Comparison of ENCODE assay signal across 9 mouse cellular contexts in the genomic region with DNA sequence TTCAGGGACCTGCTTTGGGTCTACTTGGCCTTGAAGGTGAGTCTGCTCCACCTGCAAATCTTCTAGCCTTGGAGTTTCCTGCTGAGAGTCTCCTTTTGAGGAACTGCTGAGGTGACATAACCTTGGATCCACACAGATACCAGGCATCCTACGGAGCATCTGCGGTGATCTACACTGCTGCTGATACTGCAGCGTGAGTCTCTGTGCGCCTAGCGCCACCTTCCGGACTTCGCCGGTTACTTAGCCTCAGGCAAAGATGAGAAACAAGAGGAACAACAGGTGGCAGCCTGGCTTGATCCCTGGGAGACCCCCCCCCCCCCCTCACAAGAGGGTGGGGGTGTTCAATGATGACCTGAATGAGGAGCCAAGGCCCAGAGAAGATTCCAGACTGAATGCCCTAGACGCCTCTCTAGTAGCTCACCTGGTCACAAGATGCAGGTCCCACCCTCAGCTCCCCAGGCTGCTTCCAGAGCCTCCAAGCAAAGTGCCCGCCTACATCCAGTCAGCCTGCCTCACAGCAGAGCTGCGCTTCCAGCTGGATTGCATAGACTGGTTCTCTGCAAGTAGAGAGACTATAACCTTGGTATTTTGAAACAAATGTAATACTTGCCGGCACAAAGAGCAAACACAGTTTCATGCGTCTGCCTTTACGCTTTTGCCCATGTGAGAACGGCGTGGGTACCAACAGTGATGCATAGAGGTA. TPM values are rescaled to one million over a fixed set of nuclear protein-coding genes. Genes with fewer than 3 reads are reported as not detected.
A peak's percentile ranks its signal among the peaks of the same experiment; 100 is the strongest.
DNase-seq lines count a peak whose midpoint lies in the region; ATAC-seq and TF ChIP-seq lines count a peak whose summit lies in the region.
"Had no signal": no experiment of that assay in that cellular context is flagged by ENCODE, and none has a peak within 500 bp of the region (broad histone marks: within the 10 kb centered on the region; RNA-seq: fewer than 3 reads in every experiment).

No protein-coding gene starts in this region.

- no peaks in the 10 kb centered on the region for H3K79me2 ChIP-seq in CH12.LX (replicated peaks; ENCODE audit: control insufficient read depth, extremely low read depth, insufficient read depth, poor library complexity, severe bottlenecking)

- in situ Hi-C loops in CH12.LX (cut with MboI; ENCODE audit: low pct_ligation_motif_present, low pct_unique_long_range_greater_than_20kb, low sequenced_read_pairs): loop anchor here (10.0 kb wide), 2 partner anchors 258 to 438 kb away; a partner anchor contains a TSS

- TF ChIP-seq EP300 in CH12.LX (IDR thresholded peaks at IDR 0.05; ENCODE audit: low read length): no peak

- H3K9ac ChIP-seq in CH12.LX (ENCODE audit: insufficient read depth, low read depth): no peak overlapping the region
- no peak overlapping the region for H3K9ac ChIP-seq in forebrain, postnatal 0 days
- H3K9ac ChIP-seq: lung, embryonic 15.5 days had no signal

- peaks cover 8% of the 10 kb centered on the region for H3K27me3 ChIP-seq in CH12.LX (replicated peaks)
- H3K27me3 ChIP-seq in forebrain, postnatal 0 days (ENCODE audit: insufficient read depth, low read length): no peaks in the 10 kb centered on the region
- H3K27me3 ChIP-seq: lung, embryonic 15.5 days had no signal

- H3K27ac ChIP-seq in CH12.LX (ENCODE audit: insufficient read depth, low read depth): no peak overlapping the region
- no peak overlapping the region for H3K27ac ChIP-seq in forebrain, postnatal 0 days (ENCODE audit: low read depth, low read length)
- H3K27ac ChIP-seq: lung, embryonic 15.5 days had no signal

- no peak for TF ChIP-seq POLR2A in CH12.LX (IDR thresholded peaks at IDR 0.05; ENCODE audit: low read depth, low read length)

- no peaks in the 10 kb centered on the region for H3K36me3 ChIP-seq in CH12.LX (replicated peaks in 1 of 2; ENCODE audit: control insufficient read depth in 1 of 2, insufficient read depth in 1 of 2, low read length in 1 of 2)
- no peaks in the 10 kb centered on the region for H3K36me3 ChIP-seq in forebrain, postnatal 0 days (ENCODE audit: insufficient read depth)
- H3K36me3 ChIP-seq: lung, embryonic 15.5 days had no signal

- ATAC-seq in CD4-positive, CD25-positive, alpha-beta regulatory T cell, adult 4 months: no peak
- ATAC-seq in forebrain, postnatal 0 days: peak; percentile 88

- no peak overlapping the region for H3K4me3 ChIP-seq in CH12.LX (replicated peaks in 1 of 3; ENCODE audit: low read depth in 2 of 3, low read length in 2 of 3, poor library complexity in 1 of 3)
- H3K4me3 ChIP-seq in forebrain, postnatal 0 days (ENCODE audit: low read depth, low read length): no peak overlapping the region
- H3K4me3 ChIP-seq: lung, embryonic 15.5 days had no signal

- H3K9me3 ChIP-seq in CH12.LX (replicated peaks; ENCODE audit: low read length): no peaks in the 10 kb centered on the region
- H3K9me3 ChIP-seq in forebrain, postnatal 0 days (ENCODE audit: low read length): no peaks in the 10 kb centered on the region
- H3K9me3 ChIP-seq: lung, embryonic 15.5 days had no signal

- DNase-seq in CD4-positive, CD25-positive, alpha-beta regulatory T cell, adult 2 months (ENCODE audit: low read depth, low spot score): peak; percentile 52
- DNase-seq in CH12.LX (ENCODE audit: extremely low read depth): peak; percentile 67
- DNase-seq in cerebellum, adult 11 months: peak; percentile 15
- peak; percentile 78 for DNase-seq in forebrain, postnatal 0 days
- peak; percentile 69 to 80 for DNase-seq in layer of hippocampus, postnatal 10 days (ENCODE audit: low spot score in 2 of 2)
- peak; percentile 62 for DNase-seq in lung, postnatal 36 days
- peak; percentile 77 for DNase-seq in right cerebral cortex, postnatal 4 days

- dilution Hi-C loops in CH12.LX (cut with MboI; ENCODE audit: extremely low pct_ligation_motif_present, extremely low pct_unique_long_range_greater_than_20kb, low sequenced_read_pairs): no loop called here

- peak; percentile 87 for TF ChIP-seq RAD21 in CH12.LX (IDR thresholded peaks at IDR 0.05; ENCODE audit: low read depth, low read length)

- peak overlapping the region; percentile 33 for H3K4me2 ChIP-seq in CH12.LX (ENCODE audit: insufficient read depth, low read depth, poor library complexity, severe bottlenecking)
- no peak overlapping the region for H3K4me2 ChIP-seq in forebrain, postnatal 0 days (ENCODE audit: low read depth)
- H3K4me2 ChIP-seq: lung, embryonic 15.5 days had no signal

- peak; percentile 37 to 91; a peak in 3 of 4 replicates for TF ChIP-seq CTCF in CH12.LX (conservative IDR thresholded peaks at IDR 0.05 in 1 of 2, IDR thresholded peaks at IDR 0.05 in 1 of 2; ENCODE audit: low read depth in 2 of 2, low read length in 2 of 2)
- TF ChIP-seq CTCF in forebrain, postnatal 0 days (IDR thresholded peaks at IDR 0.05; ENCODE audit: low read depth): peak; percentile 85

- H3K4me1 ChIP-seq in CH12.LX (ENCODE audit: control insufficient read depth in 1 of 2, insufficient read depth in 2 of 2): no peaks in the 10 kb centered on the region
- no peaks in the 10 kb centered on the region for H3K4me1 ChIP-seq in forebrain, postnatal 0 days (ENCODE audit: insufficient read depth)
- H3K4me1 ChIP-seq: lung, embryonic 15.5 days had no signal

- 30% methylated on average over 16 of the region's 16 CpGs for WGBS in forebrain, postnatal 0 days

TF ChIP-seq in CH12.LX, 34 proteins besides CTCF, POLR2A, EP300 and RAD21:
- no peak for TF ChIP-seq PAX5 (IDR thresholded peaks at IDR 0.05; ENCODE audit: low read length)
- 0 out of 2 replicates have a peak, but pooled peaks have one; percentile 23 for TF ChIP-seq SIN3A (IDR thresholded peaks at IDR 0.05; ENCODE audit: low read length)
- no peak for TF ChIP-seq TCF12 (IDR thresholded peaks at IDR 0.05; ENCODE audit: low read depth, low read length)
- TF ChIP-seq ELF1 (IDR thresholded peaks at IDR 0.05; ENCODE audit: low read depth, low read length): no peak
- peak; percentile 77 for TF ChIP-seq SMC3 (IDR thresholded peaks at IDR 0.05; ENCODE audit: low read depth, low read length)
- peak; percentile 22 for TF ChIP-seq ZC3H11A (IDR thresholded peaks at IDR 0.05; ENCODE audit: low read depth, low read length)
- no peak for TF ChIP-seq IRF4 (IDR thresholded peaks at IDR 0.05; ENCODE audit: low read depth, low read length)
- no peak for TF ChIP-seq MYC (IDR thresholded peaks at IDR 0.05; ENCODE audit: low read depth, low read length)
- TF ChIP-seq MAFK (IDR thresholded peaks at IDR 0.05; ENCODE audit: insufficient replicate concordance, low read length): peak; percentile 39; the same call in 1 of the 2 replicates
- no peak for TF ChIP-seq USF1 (IDR thresholded peaks at IDR 0.05; ENCODE audit: low read depth, low read length)
- no peak for TF ChIP-seq USF2 (conservative IDR thresholded peaks at IDR 0.05; ENCODE audit: low read depth, low read length)
- no peak for TF ChIP-seq BHLHE40 (IDR thresholded peaks at IDR 0.05; ENCODE audit: low read depth, low read length)
- no peak for TF ChIP-seq RCOR1 (conservative IDR thresholded peaks at IDR 0.05; ENCODE audit: low read depth, low read length)
- no peak for TF ChIP-seq POLR2AphosphoS2 (IDR thresholded peaks at IDR 0.05; ENCODE audit: low read depth, low read length)
- no peak for TF ChIP-seq MAZ (IDR thresholded peaks at IDR 0.05; ENCODE audit: low read depth, low read length)
- TF ChIP-seq HCFC1 (IDR thresholded peaks at IDR 0.05; ENCODE audit: low read depth, low read length): no peak
- no peak for TF ChIP-seq KAT2A (IDR thresholded peaks at IDR 0.05; ENCODE audit: insufficient replicate concordance, low read length)
- TF ChIP-seq GABPA (IDR thresholded peaks at IDR 0.05; ENCODE audit: insufficient replicate concordance, low read depth, low read length): no peak
- no peak for TF ChIP-seq ZMIZ1 (IDR thresholded peaks at IDR 0.05; ENCODE audit: low read depth, low read length)
- no peak for TF ChIP-seq MXI1 (IDR thresholded peaks at IDR 0.05; ENCODE audit: low read depth, low read length)
- no peak for TF ChIP-seq E2F4 (IDR thresholded peaks at IDR 0.05; ENCODE audit: insufficient replicate concordance, low read depth, low read length)

RNA-seq across cellular contexts. Expression of a gene that starts 24.7 kb away (rescaled TPM):
- 10 to 100 TPM; 39.2 to 39.4 TPM for polyA plus RNA-seq in CD4-positive, CD25-positive, alpha-beta regulatory T cell, adult 4 months (2017; shearing (Covaris generic))
- total RNA-seq in CH12.LX (2012; rRNA removed) (28.2 and 29.7 TPM in 2 replicates), CH12.LX (2014; rRNA removed) (63.7 and 67.1 TPM in 2 replicates)
- 29.2 and 38.4 TPM in 2 replicates for polyA plus RNA-seq in CH12.LX (2012; ENCODE audit: insufficient read length, low read depth)
- 65.2 and 78.2 TPM in 2 replicates for total RNA-seq in forebrain, postnatal 0 days (2014; rRNA removed)
- polyA plus RNA-seq in forebrain, postnatal 0 days (2015; fragmentation: Nextera tagmentation; extraction: Ambion mirVana): 41.6 and 54.9 TPM in 2 replicates
- total RNA-seq in layer of hippocampus, postnatal 10 days (2021): 10 to 100 TPM; 44.7 to 45.6 TPM

RNA-seq across cellular contexts. Expression of a gene that starts 25.3 kb away (rescaled TPM):
- under 1 TPM in 1 of 2 experiments, not detected in 1; 0.93 TPM for polyA plus RNA-seq in CD4-positive, CD25-positive, alpha-beta regulatory T cell, adult 4 months (2017; shearing (Covaris generic))
- total RNA-seq in CH12.LX (2012; rRNA removed) (0.68 and 0.76 TPM in 2 replicates), CH12.LX (2014; rRNA removed) (not detected in 2 replicates)
- 0.71 and 2.4 TPM in 2 replicates for polyA plus RNA-seq in CH12.LX (2012; ENCODE audit: insufficient read length, low read depth)
- not detected in 2 replicates for total RNA-seq in forebrain, postnatal 0 days (2014; rRNA removed)
- polyA plus RNA-seq in forebrain, postnatal 0 days (2015; fragmentation: Nextera tagmentation; extraction: Ambion mirVana): 0.84 and 0.94 TPM in 2 replicates
- not detected for total RNA-seq in layer of hippocampus, postnatal 10 days (2021)

RNA-seq across cellular contexts. Expression of a gene that starts 45.1 kb away (rescaled TPM):
- 1 to 10 TPM in 1 of 2 experiments, under 1 TPM in 1; 0.38 to 2.1 TPM for polyA plus RNA-seq in CD4-positive, CD25-positive, alpha-beta regulatory T cell, adult 4 months (2017; shearing (Covaris generic))
- total RNA-seq in CH12.LX (2012; rRNA removed) (108 and 109 TPM in 2 replicates), CH12.LX (2014; rRNA removed) (61.3 and 63.6 TPM in 2 replicates)
- 43.3 and 49.6 TPM in 2 replicates for polyA plus RNA-seq in CH12.LX (2012; ENCODE audit: insufficient read length, low read depth)
- total RNA-seq in forebrain, postnatal 0 days (2014; rRNA removed): 19.9 and 23.8 TPM in 2 replicates
- polyA plus RNA-seq in forebrain, postnatal 0 days (2015; fragmentation: Nextera tagmentation; extraction: Ambion mirVana): 26.9 and 27.8 TPM in 2 replicates
- total RNA-seq in layer of hippocampus, postnatal 10 days (2021): 10 to 100 TPM; 22.8 to 30.3 TPM

Comparison
In these comparisons a context has a peak if more than half of its experiments do, and no peak if none do; other contexts are left out.
1. DNase-seq: peak in every context shown above with its lines; median percentile 78 in forebrain, postnatal 0 days; 77 in right cerebral cortex, postnatal 4 days; 74 in layer of hippocampus, postnatal 10 days; 67 in CH12.LX; 62 in lung, postnatal 36 days; 52 in CD4-positive, CD25-positive, alpha-beta regulatory T cell, adult 2 months; 15 in cerebellum, adult 11 months.